Mouse (Mus musculus) thymus, postnatal 10 days (tissue): ENCODE measurements around the gene Hlf.

ENCODE experiments used
- DNase-seq, 2 experiments: peaks; one replicate each; pipeline ENCODE4 v3.0.0; 2021; ENCODE audit warnings: low spot score in 2 of 2

The Hlf gene

DNA sequence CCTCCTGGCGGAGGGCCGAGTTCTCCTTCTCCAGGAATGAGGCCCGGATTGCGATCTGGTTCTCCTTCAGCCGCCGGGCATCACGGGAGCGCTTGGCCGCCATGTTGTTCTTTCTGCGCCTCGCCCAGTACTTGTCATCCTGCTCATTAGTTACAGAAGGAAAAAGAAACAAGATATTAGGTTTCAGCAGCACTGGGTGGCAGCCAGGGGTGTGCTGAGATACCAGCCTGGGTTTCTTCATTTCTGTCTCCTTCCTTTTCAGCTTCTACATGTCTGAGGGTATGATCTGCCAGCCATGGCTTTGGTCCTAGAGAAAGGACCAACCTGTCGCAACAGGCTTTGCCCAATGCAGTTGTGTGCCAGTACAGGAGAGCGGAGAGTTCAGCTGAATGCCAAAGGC is 49.9 kb downstream of the Hlf start:
- no peak for DNase-seq

DNA sequence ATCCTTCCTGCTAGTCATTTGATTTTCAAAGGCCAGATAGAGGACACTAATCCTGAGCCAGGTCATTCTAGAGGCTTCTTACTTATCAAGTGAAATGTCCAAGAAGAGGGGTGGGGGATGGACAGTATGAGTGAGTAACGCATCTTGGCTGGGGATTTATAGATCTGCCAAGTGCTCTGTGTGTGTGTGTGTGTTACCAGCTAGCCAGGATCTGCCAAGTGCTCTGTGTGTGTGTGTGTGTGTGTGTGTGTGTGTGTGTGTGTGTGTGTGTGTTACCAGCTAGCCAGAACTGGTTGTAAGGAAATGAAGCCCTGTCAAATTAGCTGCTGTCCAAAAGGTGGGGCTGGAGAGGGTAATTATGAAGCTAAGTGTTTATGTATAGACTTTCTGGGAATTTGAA is 55.9 kb downstream of the Hlf start:
- DNase-seq = no peak

DNA sequence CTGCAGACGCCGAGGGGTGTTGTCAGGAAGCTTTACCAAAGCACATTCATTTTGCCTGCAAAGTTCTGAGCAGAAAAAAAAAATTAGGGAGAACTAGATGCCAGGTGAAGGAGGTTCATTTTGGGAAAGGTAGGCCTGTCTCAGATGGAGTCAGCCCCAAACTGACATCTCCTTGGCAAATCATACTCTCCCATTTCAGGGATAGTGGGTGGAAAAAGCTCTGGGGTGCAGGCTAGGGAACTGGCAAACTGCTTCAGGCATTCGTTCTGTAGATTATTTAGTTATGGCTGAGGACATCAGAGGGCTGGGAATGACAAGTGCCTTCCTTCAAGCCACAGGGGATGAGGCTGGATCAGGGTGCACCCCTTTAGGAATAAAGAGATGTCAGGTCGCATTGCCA is 58.0 kb downstream of the Hlf start:
- DNase-seq = no peak

DNA sequence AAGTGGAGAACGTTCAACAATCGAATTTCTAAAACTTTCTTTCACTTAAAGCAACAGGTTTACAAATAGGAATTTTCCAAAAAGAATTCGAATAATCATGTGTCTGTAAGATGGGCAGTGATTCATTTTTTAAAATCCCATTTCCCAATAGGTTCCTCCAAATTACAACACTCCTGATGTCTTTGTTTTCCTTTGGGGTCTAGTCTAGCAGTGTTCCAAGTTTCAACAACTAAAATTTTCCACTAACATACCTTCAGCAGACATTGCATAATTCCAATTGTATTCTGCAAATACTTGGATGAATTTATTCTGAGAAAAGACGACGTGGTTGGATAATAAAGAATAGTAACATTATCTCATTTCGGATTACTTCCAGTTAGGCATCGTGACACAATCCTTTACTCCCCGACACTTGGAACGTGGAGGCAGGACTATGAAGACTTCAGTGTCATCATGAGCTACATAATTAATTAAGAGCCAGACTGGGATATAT is 60.4 kb downstream of the Hlf start:
- DNase-seq = no peak

DNA sequence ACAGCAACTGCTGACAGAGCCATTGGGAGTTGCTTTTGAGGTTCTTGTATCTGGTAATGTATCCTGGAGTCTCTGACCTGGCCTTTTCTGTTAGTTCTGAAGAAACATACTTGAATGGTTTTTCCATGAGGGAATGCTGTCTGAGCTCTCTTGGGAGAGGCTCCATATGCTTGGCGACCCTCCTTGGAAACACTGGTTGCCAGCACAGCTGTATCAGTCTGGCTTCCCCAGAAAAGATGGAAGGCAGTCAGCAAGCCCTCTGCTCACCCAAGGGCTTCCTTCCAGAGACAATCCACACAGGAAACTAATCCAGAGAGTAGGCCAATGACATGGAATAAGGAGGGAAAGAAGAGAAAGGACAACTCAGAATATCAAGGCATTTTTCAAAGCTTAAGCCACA is 63.9 kb downstream of the Hlf start:
- no peak for DNase-seq

DNA sequence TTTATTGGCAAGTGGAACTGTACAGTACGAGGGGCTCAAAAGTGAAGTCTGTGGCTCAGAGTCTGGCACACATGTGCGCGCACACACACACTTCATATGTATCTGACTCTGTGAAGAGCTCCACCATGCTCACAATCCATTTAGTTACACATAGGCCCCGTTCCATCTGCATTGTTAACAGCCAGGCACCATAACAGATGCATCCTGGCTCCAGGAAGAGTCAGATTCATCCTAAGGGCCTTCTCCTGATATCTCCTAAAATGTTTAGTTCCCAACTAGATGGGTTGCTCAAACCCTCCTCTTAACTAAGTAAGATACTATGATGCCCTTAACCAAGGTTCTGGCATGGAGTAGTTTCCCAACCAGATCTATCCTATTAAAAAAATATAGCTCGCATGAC is 64.5 kb downstream of the Hlf start:
- no peak for DNase-seq

DNA sequence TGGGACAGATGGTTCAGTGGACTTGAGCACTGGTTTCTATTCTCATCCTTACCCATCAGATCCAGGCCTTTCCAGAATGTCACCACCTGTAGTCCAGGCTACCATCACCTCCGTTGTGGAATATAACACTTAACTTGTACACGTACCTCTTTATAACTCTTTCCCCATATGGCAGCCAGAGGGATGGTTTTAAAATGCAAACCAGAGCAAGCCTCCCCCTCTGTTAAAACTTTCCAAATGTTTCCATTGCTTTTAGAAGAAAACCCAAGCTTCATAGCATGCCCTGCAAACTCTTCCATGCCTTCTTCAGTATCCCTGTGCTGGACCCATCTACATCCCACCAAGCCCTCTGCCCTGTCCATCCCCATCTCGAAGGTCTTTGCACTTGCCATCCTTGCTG is 66.1 kb downstream of the Hlf start:
- no peak for DNase-seq

DNA sequence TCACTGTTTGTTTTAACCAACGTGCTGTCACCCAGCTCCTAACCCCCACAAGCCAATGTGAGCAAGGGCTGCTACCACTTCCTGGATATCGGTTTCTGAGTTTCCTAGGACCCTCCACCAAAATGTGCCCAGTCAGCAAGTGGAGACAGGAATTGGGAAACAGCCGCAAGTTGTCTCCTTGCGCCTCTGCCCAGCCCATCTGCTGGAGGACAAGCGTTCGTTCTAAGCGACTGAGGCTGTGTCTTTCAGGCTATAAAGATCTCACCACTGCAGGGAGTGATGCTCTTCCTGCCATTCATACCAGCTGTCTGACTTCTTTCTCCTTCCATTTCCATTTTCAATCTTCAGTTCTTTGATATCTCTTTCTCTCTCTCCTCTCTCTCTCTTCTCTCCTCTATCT is 69.8 kb downstream of the Hlf start:
- no peak for DNase-seq

DNA sequence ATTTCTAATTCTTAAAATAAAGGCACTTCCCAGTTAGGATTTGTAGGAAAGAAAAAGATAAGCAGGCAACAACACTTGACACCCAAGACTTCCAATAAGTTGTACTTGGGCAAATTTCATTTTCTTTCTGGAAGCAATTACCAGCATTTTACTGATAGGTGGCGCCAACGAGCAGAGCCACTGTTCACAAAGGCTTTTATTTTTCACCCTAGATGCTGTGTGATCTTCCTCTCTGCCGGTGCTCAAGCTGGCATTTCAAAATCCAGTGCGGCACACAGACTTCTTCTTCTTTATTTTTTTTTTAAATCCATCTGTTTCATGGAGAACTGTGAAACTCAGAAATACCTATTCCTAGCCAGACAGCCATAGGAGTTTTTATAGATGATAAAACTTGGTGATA is 73.2 kb downstream of the Hlf start:
- peak in 1 of 2 experiments; percentile 56 for DNase-seq

DNA sequence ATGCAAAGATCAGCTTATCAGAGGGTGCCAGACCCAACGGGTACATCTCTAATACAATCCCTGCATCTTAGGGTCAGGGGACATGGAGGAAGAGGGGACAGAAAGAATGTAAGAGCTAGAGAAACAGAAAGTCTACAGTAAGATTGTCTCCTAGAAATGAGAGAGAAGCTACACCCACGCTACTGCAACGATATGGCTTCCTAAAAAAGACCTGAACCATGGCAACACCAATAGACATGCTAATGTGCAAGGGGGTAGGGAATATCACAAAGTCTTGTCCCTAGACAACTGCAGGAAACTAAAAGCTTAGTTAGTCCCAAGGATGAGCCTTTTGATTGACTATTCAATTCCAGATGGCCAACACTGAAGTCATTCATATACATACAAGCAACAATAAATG is 76.1 kb downstream of the Hlf start:
- DNase-seq = no peak

DNA sequence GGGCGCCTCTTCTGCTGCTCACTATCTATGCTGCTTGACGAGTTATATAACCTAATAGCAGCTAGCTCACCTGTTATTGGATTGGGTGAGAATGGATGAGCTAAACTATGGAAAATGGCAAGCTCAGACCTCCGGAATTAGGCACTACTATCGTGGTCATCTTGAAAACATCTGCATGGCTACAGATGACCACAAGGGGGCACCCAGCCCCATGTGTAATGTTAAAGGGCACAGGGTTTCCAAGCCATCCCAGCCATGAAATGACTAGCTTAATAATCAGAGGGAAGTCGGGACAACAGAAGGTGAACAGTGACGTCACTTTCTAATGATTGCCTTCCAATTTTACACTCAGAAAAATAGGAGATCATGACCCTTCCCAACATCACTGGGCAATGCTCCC is 83.7 kb downstream of the Hlf start:
- DNase-seq = peak in 1 of 2 experiments; percentile 26

DNA sequence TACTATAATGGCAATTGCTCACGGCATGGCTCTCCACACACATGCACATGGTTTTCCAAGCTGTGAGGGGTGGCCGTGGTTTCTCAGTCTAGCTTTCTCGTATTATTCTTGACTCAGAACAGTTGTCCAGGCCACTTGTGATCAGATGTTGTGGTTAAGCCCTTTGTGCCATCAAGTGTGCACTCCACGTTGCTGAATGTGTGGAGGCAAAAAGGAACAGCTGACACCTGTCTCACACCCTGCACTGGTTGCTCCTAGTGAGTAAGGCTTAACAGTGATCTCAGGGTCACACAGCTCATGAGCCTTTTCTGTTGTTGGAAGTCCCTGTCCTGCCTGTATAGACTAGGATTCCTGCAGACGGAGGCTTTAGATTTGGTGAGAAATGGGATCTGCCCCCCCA is 84.6 kb downstream of the Hlf start:
- no peak for DNase-seq

DNA sequence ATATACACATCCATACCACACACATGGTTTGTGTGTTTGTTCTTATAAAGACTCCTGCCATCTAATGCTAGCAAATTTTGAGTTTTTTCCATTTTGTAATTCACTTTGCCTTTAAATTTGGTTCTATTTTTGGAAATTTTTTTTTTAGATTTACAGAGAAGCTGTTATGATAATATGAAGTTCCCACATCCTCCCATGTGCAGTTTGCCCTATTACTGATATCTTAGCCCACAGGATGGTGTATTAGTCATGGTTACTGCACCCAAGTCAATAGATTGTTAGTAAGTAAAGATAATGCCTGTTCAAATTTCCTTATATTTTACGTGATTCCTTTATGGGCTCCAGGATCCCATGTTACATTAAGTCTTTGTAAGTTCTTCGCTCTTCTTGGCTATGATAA is 96.1 kb downstream of the Hlf start:
- DNase-seq = no peak

DNA sequence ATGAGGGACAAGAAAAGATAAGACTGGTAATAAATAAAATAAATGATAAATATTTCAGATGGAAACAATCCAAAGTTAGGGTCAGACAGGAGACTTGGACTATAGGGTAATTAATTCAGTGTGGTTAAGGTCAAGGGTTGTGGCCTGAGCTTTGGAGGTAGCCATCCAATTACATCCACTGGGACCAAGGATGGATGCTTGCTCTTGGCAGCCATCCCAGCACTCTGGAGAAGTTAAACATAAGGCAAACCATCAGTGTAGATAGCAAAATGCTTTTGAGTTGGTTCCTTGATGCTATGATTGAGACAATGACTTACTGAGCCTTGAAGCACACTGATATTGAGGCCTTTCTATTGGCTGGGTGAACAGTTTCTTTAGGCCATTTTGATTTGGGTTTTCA is 97.9 kb downstream of the Hlf start:
- no peak for DNase-seq

DNA sequence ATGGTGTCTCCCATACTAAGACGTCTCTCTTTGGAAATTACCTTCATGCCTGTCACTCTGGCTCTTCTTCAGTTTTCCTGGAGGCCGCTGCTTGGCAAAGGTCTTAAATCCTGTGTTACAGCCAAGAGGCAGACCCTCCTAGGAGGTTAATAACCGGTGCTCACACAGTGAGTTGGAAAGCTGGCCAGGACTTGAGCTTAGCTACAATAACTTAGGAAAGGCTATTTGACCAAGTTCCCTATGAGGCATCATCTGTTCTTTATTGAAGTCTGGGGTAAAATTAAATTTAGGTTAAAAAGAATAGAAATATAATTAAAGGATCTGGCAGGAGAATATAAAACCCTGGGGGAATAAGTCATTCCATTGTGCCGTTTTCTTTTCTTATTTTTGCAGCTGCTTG is 99.5 kb downstream of the Hlf start:
- DNase-seq = no peak

DNA sequence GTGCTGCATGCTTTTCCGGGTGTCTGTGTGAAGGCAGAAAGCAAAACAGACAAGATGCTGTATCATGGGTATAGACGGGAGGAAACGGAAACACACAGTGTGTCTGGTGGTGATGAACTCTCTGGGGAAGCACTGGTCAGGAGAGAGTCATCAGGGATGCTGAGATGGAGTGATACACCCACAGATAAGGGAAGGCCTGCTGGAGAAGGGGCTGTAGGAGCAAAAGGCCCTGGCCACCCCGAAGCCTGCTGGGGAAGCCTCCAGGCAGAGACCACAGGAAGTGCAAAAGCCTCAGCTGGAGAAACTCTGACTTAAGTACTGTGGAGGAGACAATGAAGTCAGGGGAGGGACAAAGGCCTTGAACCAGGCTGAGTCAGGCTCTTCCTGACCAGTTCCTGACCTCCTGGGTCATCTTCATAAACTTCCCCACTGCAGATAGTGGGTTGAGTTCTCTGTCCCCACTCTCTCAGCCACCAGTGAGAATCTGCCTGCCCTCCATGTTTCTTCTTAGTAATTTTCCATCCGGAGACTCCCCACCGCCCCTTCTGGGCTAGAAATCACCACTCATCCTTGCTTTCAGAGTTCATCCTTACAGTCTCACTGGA is 104.0 kb downstream of the Hlf start:
- no peak for DNase-seq
